Mouse (Mus musculus) heart, adult 2 months (tissue): ENCODE results near the gene Gm21972. TPM values are rescaled to one million over a fixed set of nuclear protein-coding genes. Genes with fewer than 3 reads are reported as not detected.

ENCODE experiments used
- DNase-seq, 2 experiments: peaks; one replicate each; pipeline ENCODE4 v3.0.0; 2021
- H3K27ac ChIP-seq: fragments of 200-600 bp; 2 replicates; pipeline ENCODE4 v1.8.1; 2022
- H3K27me3 ChIP-seq: fragments of 200-500 bp; 2 replicates; pipeline ENCODE4 v1.6.1; 2012; ENCODE audit warnings: mild to moderate bottlenecking, low read length, inconsistent platforms, mixed read lengths; ENCODE audit not compliant: control insufficient read depth, insufficient read depth
- H3K36me3 ChIP-seq: fragments of 200-500 bp; 2 replicates; pipeline ENCODE4 v1.6.1; 2012; ENCODE audit warnings: low read length, inconsistent platforms; ENCODE audit not compliant: control insufficient read depth, insufficient read depth
- H3K4me1 ChIP-seq: fragments of 200-500 bp; 2 replicates; pipeline ENCODE4 v1.6.1; 2011; ENCODE audit warnings: low read length; ENCODE audit not compliant: control insufficient read depth, insufficient read depth
- H3K4me3 ChIP-seq: fragments of 200-600 bp; 2 replicates; pipeline ENCODE4 v1.8.1; 2022
- H3K79me2 ChIP-seq: fragments of 200-500 bp; replicated peaks from 2 replicates; pipeline ENCODE4 v1.6.1; 2012; ENCODE audit warnings: mild to moderate bottlenecking, inconsistent platforms, low read length, moderate library complexity, mixed read lengths; ENCODE audit not compliant: control insufficient read depth, insufficient read depth
- H3K9ac ChIP-seq: fragments of 200-500 bp; 2 replicates; pipeline ENCODE4 v1.6.1; 2012; ENCODE audit warnings: low read depth, mild to moderate bottlenecking, control low read depth, inconsistent platforms, low read length, mixed read lengths
- CTCF ChIP-seq: fragments of 200-600 bp; IDR thresholded peaks from 2 replicates; pipeline ENCODE4 v1.8.1; 2022; ENCODE audit warnings: antibody characterized with exemption, mild to moderate bottlenecking, moderate library complexity
- EP300 ChIP-seq: fragments of 200-500 bp; IDR thresholded peaks from 2 replicates; pipeline ENCODE4 v1.6.1; 2011; ENCODE audit warnings: low read depth, low read length, control low read depth; ENCODE audit not compliant: insufficient read depth
- POLR2A ChIP-seq: fragments of 200-500 bp; IDR thresholded peaks from 2 replicates; pipeline ENCODE4 v1.6.1; 2011; ENCODE audit warnings: mild to moderate bottlenecking, low read depth, low read length, control low read depth; ENCODE audit not compliant: insufficient read depth
- WGBS: fragments of 180-500 bp; shearing (Covaris S2); methylation state at CpG from one replicate; pipeline ENCODE4 v1.1.7; 2018; 5-methylcytosine and 5-hydroxymethylcytosine counted together
- intact Hi-C: fragments of 180-260 bp; cut with DNase I; formaldehyde crosslinking; loops from one replicate; pipeline ENCODE4 v1.15.1; 2025
- polyA plus RNA-seq: library from polyadenylated mRNA; depleted of rRNA; stranded (reverse); fragments of >200 nt; gene quantifications from 2 replicates; pipeline ENCODE4 v1.2.3, GENCODE M21; 2012; rRNA removed
- total RNA-seq, 2 experiments: library from RNA; stranded (reverse); gene quantifications; 2 replicates each; pipeline ENCODE4 v1.2.3; 2021

The Gm21972 gene
- total and polyA plus RNA-seq, 3 experiments, result 0.57 TPM; not detected in 2

- Histone ChIP-seq H3K27ac (no peak overlapping the region), H3K9ac (no peak overlapping the region), H3K27me3 (no peaks in the 10 kb centered on the region), H3K36me3 (no peaks in the 10 kb centered on the region), H3K79me2 (no peaks in the 10 kb centered on the region), H3K4me1 (no peaks in the 10 kb centered on the region), H3K4me3 (no peak overlapping the region)
- WGBS, result 78% methylated on average over 5 of the region's 5 CpGs
- DNase-seq, result no peak
- no peak for TF ChIP-seq CTCF
- TF ChIP-seq POLR2A, result no peak
- TF ChIP-seq EP300, result no peak
- intact Hi-C loops, result no loop called here
Observed at GRCm38 (mm10) chr1:86199026-86199425, 65.6 kb downstream of the Gm21972 start.

GRCm38 (mm10) chr1:86201312-86201711, 67.9 kb downstream of the Gm21972 start:
- Histone ChIP-seq H3K4me1 (no peaks in the 10 kb centered on the region), H3K36me3 (no peaks in the 10 kb centered on the region), H3K9ac (no peak overlapping the region), H3K79me2 (no peaks in the 10 kb centered on the region), H3K4me3 (no peak overlapping the region), H3K27ac (no peak overlapping the region), H3K27me3 (no peaks in the 10 kb centered on the region)
- no peak for TF ChIP-seq POLR2A
- TF ChIP-seq EP300, result no peak
- TF ChIP-seq CTCF, result no peak
- DNase-seq, result no peak
- intact Hi-C loops, result no loop called here

- no peak for DNase-seq
- intact Hi-C loops, result no loop called here
- H3K36me3 ChIP-seq, result no peaks in the 10 kb centered on the region
Observed at GRCm38 (mm10) chr1:86202617-86203219, 69.3 kb downstream of the Gm21972 start.

GRCm38 (mm10) chr1:86210676-86211075, 77.2 kb downstream of the Gm21972 start:
- no peak for TF ChIP-seq EP300
- TF ChIP-seq CTCF, result no peak
- TF ChIP-seq POLR2A, result no peak
- no peak for DNase-seq
- Histone ChIP-seq H3K27ac (no peak overlapping the region), H3K4me1 (peaks cover 1% of the 10 kb centered on the region; the same call in 1 of the 2 replicates), H3K79me2 (no peaks in the 10 kb centered on the region), H3K36me3 (no peaks in the 10 kb centered on the region), H3K27me3 (no peaks in the 10 kb centered on the region), H3K9ac (no peak overlapping the region), H3K4me3 (no peak overlapping the region)
- WGBS, result 84% methylated on average over 7 of the region's 7 CpGs
- intact Hi-C loops, result no loop called here

More at GRCm38 (mm10) chr1:86202617-86203219, 69.3 kb downstream of the Gm21972 start:
- no peaks in the 10 kb centered on the region for H3K4me1 ChIP-seq
- no peaks in the 10 kb centered on the region for H3K79me2 ChIP-seq
- H3K4me3 ChIP-seq, result no peak overlapping the region
- H3K27ac ChIP-seq, result no peak overlapping the region
- no peak for TF ChIP-seq CTCF
- no peak for TF ChIP-seq POLR2A
- no peak for TF ChIP-seq EP300
- no peaks in the 10 kb centered on the region for H3K27me3 ChIP-seq
- WGBS, result 63% methylated on average over 9 of the region's 9 CpGs
- no peak overlapping the region for H3K9ac ChIP-seq

- Histone ChIP-seq H3K79me2 (no peaks in the 10 kb centered on the region), H3K4me1 (peaks cover 1% of the 10 kb centered on the region; the same call in 1 of the 2 replicates), H3K27me3 (no peaks in the 10 kb centered on the region), H3K27ac (no peak overlapping the region), H3K4me3 (no peak overlapping the region), H3K36me3 (no peaks in the 10 kb centered on the region), H3K9ac (no peak overlapping the region)
- 100% methylated on average over 1 of the region's 1 CpGs for WGBS
- no peak for DNase-seq
- TF ChIP-seq POLR2A (no peak), EP300 (no peak), CTCF (no peak)
- intact Hi-C loops, result no loop called here
Observed at GRCm38 (mm10) chr1:86211498-86211897, 78.1 kb downstream of the Gm21972 start.

Other genes with a start within 250 kb of the Gm21972 start
- gene Itm2c, start 239.4 kb upstream of the Gm21972 start, total RNA-seq, result 10 to 100 TPM; 60.3 to 62.0 TPM
- 101 and 137 TPM in 2 replicates for gene Itm2c, start 239.4 kb upstream of the Gm21972 start, polyA plus RNA-seq
- gene 4933407L21Rik, start 205.2 kb upstream of the Gm21972 start, total RNA-seq, result not detected
- gene 4933407L21Rik, start 205.2 kb upstream of the Gm21972 start, polyA plus RNA-seq, result not detected in 2 replicates
- not detected for gene Gpr55, start 172.6 kb upstream of the Gm21972 start, total RNA-seq
- 0.03 TPM in 1 of 2 replicates, not detected in the other for gene Gpr55, start 172.6 kb upstream of the Gm21972 start, polyA plus RNA-seq
- not detected for gene Spata3, start 116.8 kb upstream of the Gm21972 start, total RNA-seq
- 0.67 and 0.80 TPM in 2 replicates for gene Spata3, start 116.8 kb upstream of the Gm21972 start, polyA plus RNA-seq
- gene 2810459M11Rik, start 87.8 kb upstream of the Gm21972 start, total RNA-seq, result not detected
- 0.06 TPM in 1 of 2 replicates, not detected in the other for gene 2810459M11Rik, start 87.8 kb upstream of the Gm21972 start, polyA plus RNA-seq
- gene Psmd1, start 69.2 kb upstream of the Gm21972 start, total RNA-seq, result 100 to 1,000 TPM in 1 of 2 experiments, 10 to 100 TPM in 1; 91.6 to 104 TPM
- 65.0 and 102 TPM in 2 replicates for gene Psmd1, start 69.2 kb upstream of the Gm21972 start, polyA plus RNA-seq
- under 1 TPM; 0.50 to 0.61 TPM for gene Htr2b, start 21.7 kb upstream of the Gm21972 start, total RNA-seq
- gene Htr2b, start 21.7 kb upstream of the Gm21972 start, polyA plus RNA-seq, result 0.53 and 0.62 TPM in 2 replicates
- gene Armc9, start 21.1 kb downstream of the Gm21972 start, total RNA-seq, result 1 to 10 TPM; 3.5 TPM
- 1.6 and 2.4 TPM in 2 replicates for gene Armc9, start 21.1 kb downstream of the Gm21972 start, polyA plus RNA-seq
- gene B3gnt7, start 169.2 kb downstream of the Gm21972 start, total RNA-seq, result under 1 TPM; 0.41 to 0.57 TPM
- 0.62 and 0.82 TPM in 2 replicates for gene B3gnt7, start 169.2 kb downstream of the Gm21972 start, polyA plus RNA-seq
- gene Ncl, start 225.8 kb downstream of the Gm21972 start, total RNA-seq, result 100 to 1,000 TPM in 1 of 2 experiments, 10 to 100 TPM in 1; 95.9 to 120 TPM
- 7.2 and 10.3 TPM in 2 replicates for gene Ncl, start 225.8 kb downstream of the Gm21972 start, polyA plus RNA-seq